Mouse (Mus musculus) midbrain, embryonic 14.5 days (tissue): ENCODE measurements at regions not wholly inside any gene's neighbourhood (a gene's known extent, or its start where the extent isn't known, plus 50 kb on each side); places are given as distances from the start of the nearest gene placed in this dataset.

Experiments
- ATAC-seq: fragments of 200-750 bp; cut with Nextera tagmentation; 2 replicates; pipeline ENCODE4 v1.8.0; 2017; ENCODE audit warnings: moderate number of reproducible peaks, moderate library complexity; ENCODE audit not compliant: low FRiP score, low TSS enrichment
- DNase-seq: peaks from one replicate; pipeline ENCODE4 v3.0.0-alpha.2; 2015
- H3K27ac ChIP-seq: fragments of 300-500 bp; sonication (generic); replicated peaks from 2 replicates; pipeline ENCODE4 v1.5.1; 2014; ENCODE audit warnings: mild to moderate bottlenecking, low read depth, low read length, moderate library complexity
- H3K27me3 ChIP-seq: fragments of 300-500 bp; sonication (generic); 2 replicates; pipeline ENCODE4 v1.6.1; 2014; ENCODE audit warnings: low read length, control low read depth, mixed read lengths; ENCODE audit not compliant: control insufficient read depth, insufficient read depth
- H3K36me3 ChIP-seq: fragments of 300-500 bp; sonication (generic); 2 replicates; pipeline ENCODE4 v1.6.1; 2014; ENCODE audit warnings: low read length, control low read depth; ENCODE audit not compliant: control insufficient read depth, insufficient read depth
- H3K4me1 ChIP-seq: fragments of 300-500 bp; sonication (generic); 2 replicates; pipeline ENCODE4 v1.6.1; 2014; ENCODE audit warnings: mild to moderate bottlenecking, antibody characterized with exemption, low read length, control low read depth; ENCODE audit not compliant: control insufficient read depth, insufficient read depth
- H3K4me2 ChIP-seq: fragments of 300-500 bp; sonication (generic); 2 replicates; pipeline ENCODE4 v1.6.1; 2014; ENCODE audit warnings: mild to moderate bottlenecking, low read length, moderate library complexity
- H3K4me3 ChIP-seq: fragments of 300-500 bp; sonication (generic); replicated peaks from 2 replicates; pipeline ENCODE4 v1.5.1; 2014; ENCODE audit warnings: low read depth, low read length
- H3K9ac ChIP-seq: fragments of 300-500 bp; sonication (generic); replicated peaks from 2 replicates; pipeline ENCODE4 v1.6.1; 2014; ENCODE audit warnings: mild to moderate bottlenecking, low read length, moderate library complexity
- H3K9me3 ChIP-seq: fragments of 300-500 bp; sonication (generic); 2 replicates; pipeline ENCODE4 v1.6.1; 2016; ENCODE audit warnings: low read length, control low read depth, mixed read lengths; ENCODE audit not compliant: control insufficient read depth
- WGBS: fragments of 180-500 bp; shearing (Covaris S2); extraction: QIAGEN DNeasy Blood & Tissue Kit; methylation state at CpG from one replicate; pipeline ENCODE4 v1.1.7; 2014; 5-methylcytosine and 5-hydroxymethylcytosine counted together

DNA sequence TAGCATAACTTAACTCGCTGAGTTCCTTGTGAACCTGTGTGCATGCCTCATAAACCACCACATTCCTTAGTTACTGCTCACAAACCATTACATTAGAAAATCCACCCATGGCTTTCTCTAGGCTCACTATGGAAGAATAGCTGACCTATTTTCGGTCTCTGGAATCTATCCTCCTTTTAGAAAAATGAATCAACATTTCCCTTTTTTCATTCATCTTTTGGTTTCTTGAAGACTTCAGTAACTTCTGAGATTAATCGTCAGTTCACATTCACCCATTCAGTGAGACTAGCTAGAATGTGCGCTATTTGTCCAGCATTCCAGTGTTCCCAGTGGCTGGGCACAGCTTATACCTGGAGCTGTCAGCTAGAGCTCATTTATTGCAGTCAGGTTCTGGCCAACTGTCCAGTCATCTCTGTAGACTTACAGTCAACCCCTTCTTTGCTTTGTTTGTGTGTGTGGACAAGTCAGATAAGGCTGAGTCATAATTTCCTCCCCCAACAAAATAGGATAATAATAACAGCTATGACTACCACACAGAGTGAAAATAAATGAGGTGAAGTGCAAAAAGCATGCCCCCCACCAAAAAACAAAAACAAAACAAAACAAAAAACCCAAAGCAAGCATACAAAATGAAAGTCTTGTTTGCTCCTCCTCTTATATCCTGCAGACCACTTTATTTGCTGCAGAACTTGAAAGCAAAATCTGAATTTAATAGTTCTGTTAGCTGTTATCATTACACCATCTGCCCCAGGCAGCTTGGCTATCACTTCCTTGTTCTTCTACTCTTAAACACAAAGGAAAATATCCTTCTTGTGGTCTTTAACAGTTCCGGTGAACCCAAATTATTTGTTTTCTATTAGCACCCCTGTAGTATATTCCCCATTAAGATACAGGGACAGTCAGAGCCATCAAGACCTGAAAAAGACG is 173.0 kb upstream of the Cited2 start:
- Histone ChIP-seq H3K4me1 (no peaks in the 10 kb centered on the region), H3K27me3 (no peaks in the 10 kb centered on the region), H3K9ac (no peak overlapping the region), H3K27ac (no peak overlapping the region), H3K9me3 (no peaks in the 10 kb centered on the region), H3K4me3 (no peak overlapping the region), H3K4me2 (no peak overlapping the region), H3K36me3 (no peaks in the 10 kb centered on the region)
- DNase-seq, result no peak
- whole genome bisulfite sequencing, result 88% methylated on average over 6 of the region's 6 CpGs
- ATAC-seq, result no peak

DNA sequence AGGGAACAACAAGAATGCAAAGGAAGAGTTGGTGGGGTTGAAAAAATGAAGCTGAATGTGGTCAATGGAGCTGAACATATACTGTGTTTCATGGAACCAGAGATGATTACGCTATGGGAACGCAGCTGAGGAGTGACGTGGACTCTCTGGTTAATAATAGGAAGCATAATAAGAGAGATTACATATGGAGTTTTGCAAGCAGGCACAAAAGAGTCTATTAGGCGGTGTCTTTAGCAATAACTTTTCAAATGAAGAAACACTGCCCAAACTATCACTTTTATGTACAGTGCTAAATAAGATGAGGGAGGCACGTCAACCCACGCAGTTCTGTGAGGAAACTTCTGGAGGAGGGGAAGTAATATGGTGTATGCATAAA is 172.4 kb upstream of the Cited2 start:
- Histone ChIP-seq H3K4me1 (no peaks in the 10 kb centered on the region), H3K36me3 (no peaks in the 10 kb centered on the region), H3K27me3 (no peaks in the 10 kb centered on the region), H3K9me3 (no peaks in the 10 kb centered on the region), H3K4me2 (no peak overlapping the region), H3K27ac (no peak overlapping the region), H3K9ac (no peak overlapping the region), H3K4me3 (no peak overlapping the region)
- ATAC-seq, result no peak
- DNase-seq, result no peak
- 92% methylated on average over 6 of the region's 6 CpGs for WGBS

DNA sequence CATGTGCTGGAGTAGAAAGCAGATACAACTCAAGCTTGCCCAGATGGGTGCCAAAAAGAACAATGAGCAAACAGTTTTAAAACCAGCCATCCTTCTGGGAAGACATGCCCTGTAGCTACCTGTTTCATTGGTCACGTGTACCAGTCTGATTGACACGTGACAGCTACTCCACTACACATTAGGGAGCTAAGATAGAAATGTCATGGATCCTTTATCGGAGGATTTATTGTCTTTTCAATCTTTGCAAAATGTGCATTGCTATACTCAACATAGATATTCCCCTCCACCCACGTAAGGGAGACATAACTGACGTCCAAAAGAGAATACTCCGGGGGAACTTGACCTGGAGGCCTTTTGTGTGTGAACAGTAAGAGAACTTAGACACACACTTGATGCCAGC is 171.1 kb upstream of the Cited2 start:
- no peaks in the 10 kb centered on the region for H3K27me3 ChIP-seq
- 85% methylated on average over 6 of the region's 6 CpGs for WGBS

DNA sequence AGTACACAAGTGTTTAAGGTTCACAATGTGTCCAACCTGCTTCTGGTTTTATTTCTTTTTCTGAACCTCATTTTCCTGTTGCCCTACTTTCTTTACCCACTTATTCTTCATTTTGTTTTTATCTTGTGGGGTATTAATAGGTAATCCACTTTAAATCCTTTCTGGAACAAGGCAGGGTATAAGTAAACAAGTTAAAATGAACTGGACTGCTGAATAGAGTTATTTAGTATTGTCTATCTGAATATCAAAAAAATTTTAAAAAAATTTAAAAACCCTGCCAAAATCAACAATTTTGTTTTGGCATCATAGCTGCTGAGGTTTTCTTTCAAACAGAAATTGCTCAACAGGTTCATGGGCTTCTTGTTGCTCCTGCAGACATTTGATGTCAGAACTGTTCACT is 170.7 kb upstream of the Cited2 start:
- H3K4me1 ChIP-seq, result no peaks in the 10 kb centered on the region
- no peak overlapping the region for H3K9ac ChIP-seq
- H3K27ac ChIP-seq, result no peak overlapping the region
- no peak overlapping the region for H3K4me2 ChIP-seq
- no peak overlapping the region for H3K4me3 ChIP-seq
- ATAC-seq (no peak), DNase-seq (no peak)
- no peaks in the 10 kb centered on the region for H3K9me3 ChIP-seq
- H3K36me3 ChIP-seq, result no peaks in the 10 kb centered on the region
- no peaks in the 10 kb centered on the region for H3K27me3 ChIP-seq

More for the DNA sequence above, 171.1 kb upstream of the Cited2 start:
- no peaks in the 10 kb centered on the region for H3K4me1 ChIP-seq
- no peaks in the 10 kb centered on the region for H3K36me3 ChIP-seq
- H3K27ac ChIP-seq, result no peak overlapping the region
- no peak overlapping the region for H3K4me2 ChIP-seq
- no peak overlapping the region for H3K9ac ChIP-seq
- H3K9me3 ChIP-seq, result no peaks in the 10 kb centered on the region
- H3K4me3 ChIP-seq, result no peak overlapping the region
- ATAC-seq (no peak), DNase-seq (no peak)

DNA sequence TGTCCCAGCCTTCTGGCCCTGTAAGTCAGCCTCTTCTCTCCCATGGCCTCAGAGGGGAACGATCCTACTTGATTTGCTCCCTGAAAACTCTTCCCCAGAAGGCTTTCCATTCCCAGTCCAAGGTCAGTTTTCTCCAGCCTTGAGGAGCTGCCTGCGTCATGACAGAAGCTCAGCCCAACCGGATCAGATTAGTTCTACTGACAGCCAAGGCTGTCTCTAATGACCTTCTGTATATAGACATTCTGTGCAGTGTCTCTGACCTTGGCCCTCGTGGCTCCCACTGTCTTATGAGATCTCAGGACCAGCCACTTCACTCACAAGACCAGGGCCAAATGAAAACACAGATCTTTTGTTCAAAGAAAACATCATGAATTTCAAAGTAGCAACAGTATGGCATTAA is 166.6 kb upstream of the Cited2 start:
- no peak overlapping the region for H3K4me3 ChIP-seq
- DNase-seq (no peak), ATAC-seq (no peak)
- no peak overlapping the region for H3K9ac ChIP-seq
- no peaks in the 10 kb centered on the region for H3K9me3 ChIP-seq
- no peak overlapping the region for H3K27ac ChIP-seq
- H3K27me3 ChIP-seq, result no peaks in the 10 kb centered on the region
- WGBS, result 72% methylated on average over 4 of the region's 4 CpGs
- H3K4me2 ChIP-seq, result no peak overlapping the region
- no peaks in the 10 kb centered on the region for H3K4me1 ChIP-seq
- H3K36me3 ChIP-seq, result no peaks in the 10 kb centered on the region

DNA sequence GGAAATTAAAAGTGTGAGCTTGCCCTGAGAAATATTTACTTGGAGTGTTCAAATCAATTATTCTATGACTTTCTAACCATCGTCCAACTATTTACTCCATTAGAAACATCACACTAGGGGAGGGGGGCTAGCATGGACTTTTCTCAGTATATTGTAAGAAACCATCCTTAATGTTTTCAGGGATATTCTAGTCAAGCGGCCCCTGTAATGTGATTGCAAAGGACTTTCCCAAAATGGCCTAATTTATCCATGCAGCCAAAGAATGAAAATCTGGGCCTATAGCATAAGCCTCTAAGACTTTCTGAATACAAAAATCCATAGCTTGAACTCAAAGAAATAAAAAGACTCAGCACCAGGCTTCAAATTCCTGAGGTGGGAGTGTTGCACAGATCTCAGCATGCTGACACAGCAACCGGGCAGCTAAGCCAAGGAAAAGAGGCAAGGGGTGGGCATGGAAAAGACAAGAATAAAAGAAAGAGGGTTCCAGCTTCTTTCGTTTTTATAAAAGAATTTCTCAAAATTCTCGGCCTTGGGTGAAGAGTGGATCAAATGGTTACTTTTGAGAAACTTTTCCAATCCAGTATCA is 163.6 kb upstream of the Cited2 start:
- Histone ChIP-seq H3K36me3 (no peaks in the 10 kb centered on the region), H3K4me3 (no peak overlapping the region), H3K4me1 (peaks cover 8% of the 10 kb centered on the region; the same call in 1 of the 2 replicates), H3K27me3 (no peaks in the 10 kb centered on the region), H3K4me2 (no peak overlapping the region), H3K9ac (no peak overlapping the region), H3K27ac (no peak overlapping the region), H3K9me3 (no peaks in the 10 kb centered on the region)
- 14% methylated on average over 5 of the region's 5 CpGs for WGBS
- ATAC-seq (no peak), DNase-seq (peak; percentile 21)

DNA sequence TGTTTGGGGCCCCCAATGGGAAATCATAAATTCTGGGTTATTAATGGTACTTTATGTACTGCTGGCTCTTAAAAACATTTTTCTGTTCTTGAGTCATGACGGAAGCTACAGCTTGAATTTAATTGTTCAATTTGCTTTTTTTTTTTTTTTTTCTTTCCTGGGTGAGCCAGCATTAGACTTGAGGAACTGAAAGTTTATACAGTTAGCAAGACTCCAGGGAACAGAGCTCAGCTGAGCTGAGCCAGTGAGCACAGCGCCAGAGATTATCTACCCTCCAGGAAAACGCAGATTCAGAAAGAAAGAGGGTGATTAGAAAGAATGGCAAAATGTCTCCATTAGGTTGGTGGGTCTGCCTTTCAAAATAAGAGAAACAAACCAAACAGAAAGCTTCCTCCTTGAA is 163.0 kb upstream of the Cited2 start:
- Histone ChIP-seq H3K4me2 (no peak overlapping the region), H3K27me3 (no peaks in the 10 kb centered on the region), H3K4me3 (no peak overlapping the region), H3K9me3 (no peaks in the 10 kb centered on the region), H3K36me3 (no peaks in the 10 kb centered on the region), H3K27ac (no peak overlapping the region), H3K4me1 (peaks cover 8% of the 10 kb centered on the region; the same call in 1 of the 2 replicates), H3K9ac (no peak overlapping the region)
- no peak for DNase-seq
- ATAC-seq, result no peak
- WGBS, result 19% methylated on average over 3 of the region's 3 CpGs

DNA sequence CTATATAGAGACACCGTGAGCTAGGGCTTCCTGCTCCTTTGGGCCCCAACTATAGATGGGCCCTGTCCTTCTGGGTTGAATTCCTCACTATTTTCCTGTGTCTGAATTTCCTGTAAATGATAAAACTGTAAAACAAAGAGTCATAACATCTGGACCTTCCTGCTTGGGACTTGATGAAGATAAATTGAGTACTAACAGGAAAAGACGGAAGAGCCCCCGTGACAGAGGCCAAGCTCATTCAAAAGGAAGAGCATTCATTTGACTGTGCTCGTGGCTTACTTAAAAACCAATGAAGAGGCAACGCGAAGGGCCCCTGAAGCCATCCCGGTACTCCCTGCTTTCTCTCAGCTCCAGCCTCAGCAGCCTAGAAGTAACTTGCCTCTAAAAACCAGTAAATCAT is 161.6 kb upstream of the Cited2 start:
- Histone ChIP-seq H3K9me3 (no peaks in the 10 kb centered on the region), H3K4me3 (no peak overlapping the region)
- no peak for ATAC-seq

DNA sequence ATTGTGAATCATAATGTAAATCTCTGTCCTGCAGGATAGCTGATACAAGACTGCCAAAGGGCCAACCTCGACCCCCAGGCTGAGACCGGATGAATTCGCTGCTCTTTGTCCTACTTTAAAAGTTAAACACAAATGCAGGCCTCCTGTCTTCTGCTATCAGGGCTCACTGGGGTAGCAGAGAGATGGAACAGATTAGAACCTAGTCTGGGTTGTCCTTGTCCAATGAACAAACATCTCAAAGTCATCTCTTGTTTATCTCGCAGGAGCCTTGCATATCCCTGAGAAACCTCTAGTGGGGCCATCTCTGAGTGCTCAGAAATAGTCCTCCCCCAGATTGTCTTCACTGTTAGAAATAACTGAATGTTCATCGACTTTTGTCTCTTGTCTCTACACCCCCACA is 161.0 kb upstream of the Cited2 start:
- ATAC-seq (no peak), DNase-seq (no peak)
- Histone ChIP-seq H3K9ac (no peak overlapping the region), H3K4me2 (no peak overlapping the region), H3K27ac (no peak overlapping the region), H3K4me3 (no peak overlapping the region), H3K36me3 (no peaks in the 10 kb centered on the region), H3K9me3 (no peaks in the 10 kb centered on the region), H3K4me1 (peaks cover 8% of the 10 kb centered on the region; the same call in 1 of the 2 replicates), H3K27me3 (no peaks in the 10 kb centered on the region)
- 90% methylated on average over 5 of the region's 5 CpGs for WGBS

More for the DNA sequence above, 161.6 kb upstream of the Cited2 start:
- H3K4me2 ChIP-seq, result no peak overlapping the region
- DNase-seq, result no peak
- no peaks in the 10 kb centered on the region for H3K36me3 ChIP-seq
- no peak overlapping the region for H3K9ac ChIP-seq
- H3K27me3 ChIP-seq, result no peaks in the 10 kb centered on the region
- peaks cover 8% of the 10 kb centered on the region; the same call in 1 of the 2 replicates for H3K4me1 ChIP-seq
- no peak overlapping the region for H3K27ac ChIP-seq
- 74% methylated on average over 7 of the region's 7 CpGs for WGBS
